Mouse (Mus musculus) liver, postnatal 0 days (tissue): ENCODE data around the gene Best1. TPM values are rescaled to one million over a fixed set of nuclear protein-coding genes. Genes with fewer than 3 reads are reported as not detected.
A peak's percentile ranks its signal among the peaks of the same experiment; 100 is the strongest.

Experiments
- ATAC-seq: fragments of 200-750 bp; cut with Nextera tagmentation; 2 replicates; pipeline ENCODE4 v1.8.0; 2017; ENCODE audit warnings: mild to moderate bottlenecking, moderate library complexity
- DNase-seq: peaks from one replicate; pipeline ENCODE4 v3.0.0-alpha.2; 2016
- H3K27ac ChIP-seq: fragments of 300-500 bp; sonication (generic); 2 replicates; pipeline ENCODE4 v1.5.1; 2014; ENCODE audit warnings: antibody characterized with exemption, moderate library complexity, mild to moderate bottlenecking, low read depth
- H3K27me3 ChIP-seq: fragments of 300-500 bp; sonication (generic); 2 replicates; pipeline ENCODE4 v1.6.1; 2014; ENCODE audit warnings: low read length, control low read depth, mixed read lengths; ENCODE audit not compliant: insufficient read depth
- H3K36me3 ChIP-seq: fragments of 300-500 bp; sonication (generic); replicated peaks from 2 replicates; pipeline ENCODE4 v1.6.1; 2014; ENCODE audit warnings: mild to moderate bottlenecking, control low read depth, low read length, moderate library complexity, mixed read lengths; ENCODE audit not compliant: insufficient read depth
- H3K4me1 ChIP-seq: fragments of 300-500 bp; sonication (generic); 2 replicates; pipeline ENCODE4 v1.6.1; 2014; ENCODE audit warnings: antibody characterized with exemption, mild to moderate bottlenecking, control low read depth; ENCODE audit not compliant: insufficient read depth
- H3K4me2 ChIP-seq: fragments of 300-500 bp; sonication (generic); 2 replicates; pipeline ENCODE4 v1.6.1; 2014; ENCODE audit warnings: low read depth, mild to moderate bottlenecking, low read length, moderate library complexity, mixed read lengths
- H3K4me3 ChIP-seq: fragments of 300-500 bp; sonication (generic); 2 replicates; pipeline ENCODE4 v1.5.1; 2014; ENCODE audit warnings: low read depth, low read length
- H3K9ac ChIP-seq: fragments of 300-500 bp; sonication (generic); replicated peaks from 2 replicates; pipeline ENCODE4 v1.6.1; 2014; ENCODE audit warnings: mild to moderate bottlenecking, moderate library complexity
- H3K9me3 ChIP-seq: fragments of 300-500 bp; sonication (generic); 2 replicates; pipeline ENCODE4 v1.6.1; 2016; ENCODE audit warnings: mild to moderate bottlenecking, control low read depth, low read length, mixed read lengths
- CTCF ChIP-seq: sonication (generic); IDR thresholded peaks from 2 replicates; pipeline ENCODE4 v1.5.1; 2016; ENCODE audit warnings: antibody characterized with exemption, low read depth
- EP300 ChIP-seq: IDR thresholded peaks from 2 replicates; pipeline ENCODE4 v1.6.1; 2016; ENCODE audit warnings: antibody characterized with exemption, low read depth, mild to moderate bottlenecking
- WGBS: fragments of 180-500 bp; shearing (Covaris S2); extraction: QIAGEN DNeasy Blood & Tissue Kit; methylation state at CpG from one replicate; pipeline ENCODE4 v1.1.7; 2014; ENCODE audit not compliant: insufficient replicate concordance; 5-methylcytosine and 5-hydroxymethylcytosine counted together
- polyA plus RNA-seq: library from polyadenylated mRNA; unstranded; fragments of >200 nt; fragmentation: Nextera tagmentation; extraction: Ambion mirVana; gene quantifications from 2 replicates; pipeline ENCODE4 v1.2.1, GENCODE M21; 2015

Gene Best1
- polyA plus RNA-seq, 1 experiment from 2014 or later = 0.13 TPM

- H3K36me3 ChIP-seq = peaks cover 68% of the 10 kb centered on the region
These were observed 28.3 kb upstream of the Best1 start for GRCm38 (mm10) chr19:10029746-10030145.

GRCm38 (mm10) chr19:10025169-10025875 is 23.9 kb upstream of the Best1 start:
- peak overlapping the region; percentile 61 for H3K27ac ChIP-seq
- no peak overlapping the region for H3K9ac ChIP-seq
- peaks cover 33% of the 10 kb centered on the region for H3K36me3 ChIP-seq
- H3K9me3 ChIP-seq = no peaks in the 10 kb centered on the region
- ATAC-seq = peak; percentile 61
- DNase-seq = peak; percentile 59
- 17% methylated on average over 8 of the region's 8 CpGs for WGBS
- H3K4me2 ChIP-seq = no peak overlapping the region
- peaks cover 33% of the 10 kb centered on the region for H3K4me1 ChIP-seq
- no peak overlapping the region for H3K4me3 ChIP-seq
- H3K27me3 ChIP-seq = no peaks in the 10 kb centered on the region
- no peak for TF ChIP-seq CTCF
- TF ChIP-seq EP300 = no peak

More at GRCm38 (mm10) chr19:10029746-10030145, 28.3 kb upstream of the Best1 start:
- no peak overlapping the region for H3K4me3 ChIP-seq
- no peak overlapping the region for H3K27ac ChIP-seq
- H3K9ac ChIP-seq = no peak overlapping the region
- no peak overlapping the region for H3K4me2 ChIP-seq
- 96% methylated on average over 2 of the region's 2 CpGs for WGBS
- TF ChIP-seq CTCF (no peak), EP300 (no peak)
- H3K9me3 ChIP-seq = no peaks in the 10 kb centered on the region
- DNase-seq (no peak), ATAC-seq (no peak)
- H3K27me3 ChIP-seq = no peaks in the 10 kb centered on the region
- H3K4me1 ChIP-seq = peaks cover 13% of the 10 kb centered on the region; the same call in 1 of the 2 replicates

GRCm38 (mm10) chr19:10023304-10023758 is 21.9 kb upstream of the Best1 start:
- H3K4me1 ChIP-seq = peaks cover 48% of the 10 kb centered on the region
- no peak for DNase-seq
- H3K27ac ChIP-seq = peak overlapping the region; percentile 60
- no peaks in the 10 kb centered on the region for H3K9me3 ChIP-seq
- H3K4me2 ChIP-seq = no peak overlapping the region
- H3K36me3 ChIP-seq = peaks cover 27% of the 10 kb centered on the region
- no peak overlapping the region for H3K4me3 ChIP-seq
- H3K27me3 ChIP-seq = no peaks in the 10 kb centered on the region
- TF ChIP-seq CTCF = no peak
- no peak for TF ChIP-seq EP300
- 39% methylated on average over 9 of the region's 9 CpGs for WGBS
- H3K9ac ChIP-seq = no peak overlapping the region
- ATAC-seq = peak; percentile 20

GRCm38 (mm10) chr19:10022414-10023303 is 21.2 kb upstream of the Best1 start:
- ATAC-seq (no peak), DNase-seq (no peak)
- Histone ChIP-seq H3K4me3 (no peak overlapping the region), H3K4me2 (no peak overlapping the region), H3K9ac (no peak overlapping the region), H3K9me3 (no peaks in the 10 kb centered on the region), H3K27me3 (no peaks in the 10 kb centered on the region), H3K27ac (peak overlapping the region; percentile 60), H3K4me1 (peaks cover 53% of the 10 kb centered on the region), H3K36me3 (peaks cover 23% of the 10 kb centered on the region)
- TF ChIP-seq CTCF (peak; percentile 63), EP300 (no peak)
- 58% methylated on average over 5 of the region's 5 CpGs for WGBS

GRCm38 (mm10) chr19:10021981-10022380 is 20.5 kb upstream of the Best1 start:
- DNase-seq = no peak
- H3K27me3 ChIP-seq = no peaks in the 10 kb centered on the region
- H3K27ac ChIP-seq = peak overlapping the region; percentile 19; the same call in 1 of the 2 replicates
- no peaks in the 10 kb centered on the region for H3K9me3 ChIP-seq
- peaks cover 17% of the 10 kb centered on the region for H3K36me3 ChIP-seq
- H3K4me2 ChIP-seq = peak overlapping the region; percentile 14; the same call in 1 of the 2 replicates
- WGBS = 63% methylated on average over 2 of the region's 2 CpGs
- peaks cover 58% of the 10 kb centered on the region for H3K4me1 ChIP-seq
- TF ChIP-seq CTCF = no peak
- no peak for TF ChIP-seq EP300
- ATAC-seq = no peak
- H3K4me3 ChIP-seq = no peak overlapping the region
- H3K9ac ChIP-seq = no peak overlapping the region

- Histone ChIP-seq H3K36me3 (peaks cover 14% of the 10 kb centered on the region), H3K9me3 (no peaks in the 10 kb centered on the region), H3K4me3 (peak overlapping the region; percentile 66), H3K27me3 (no peaks in the 10 kb centered on the region), H3K9ac (peak overlapping the region; percentile 67), H3K4me1 (peaks cover 47% of the 10 kb centered on the region), H3K4me2 (peak overlapping the region; percentile 94), H3K27ac (no peak overlapping the region)
- WGBS = 75% methylated on average over 4 of the region's 4 CpGs
- no peak for TF ChIP-seq CTCF
- DNase-seq (peak; percentile 13), ATAC-seq (no peak)
These were observed 17.9 kb upstream of the Best1 start for GRCm38 (mm10) chr19:10019214-10019760.
